Mouse (Mus musculus): ENCODE results near the gene Rmnd5b.
"Not testable (repeated sequence)": the region's sequence is repeated elsewhere in the genome, so short reads cannot be mapped to it uniquely, and the experiment has no call there.

Rmnd5b gene

GRCm38 (mm10) chr11:51621776-51622175 lies 13.9 kb downstream of the Rmnd5b start:
- DNase-seq (ENCODE audit: low spot score in 2 of 2) = no peak

- no peak for DNase-seq (ENCODE audit: low spot score in 2 of 2)
Observed at GRCm38 (mm10) chr11:51620084-51620483, 15.6 kb downstream of the Rmnd5b start.

- DNase-seq (ENCODE audit: low spot score in 2 of 2) = peak; percentile 82 to 93
Observed at GRCm38 (mm10) chr11:51619409-51620060, 16.2 kb downstream of the Rmnd5b start, which contains the start of gene Nhp2. Nhp2 (plus strand) TSS chr11:51619735.

GRCm38 (mm10) chr11:51618894-51619408 lies 16.7 kb downstream of the Rmnd5b start:
- DNase-seq (ENCODE audit: low spot score in 2 of 2) = no peak

GRCm38 (mm10) chr11:51617693-51618092 lies 18.0 kb downstream of the Rmnd5b start:
- peak in 1 of 2 experiments; percentile 79 for DNase-seq (ENCODE audit: low spot score in 2 of 2)

GRCm38 (mm10) chr11:51616113-51616512 lies 19.6 kb downstream of the Rmnd5b start:
- not testable (repeated sequence) for DNase-seq (ENCODE audit: low spot score in 2 of 2)

- peak; percentile 67 to 80 for DNase-seq (ENCODE audit: low spot score in 2 of 2)
Observed at GRCm38 (mm10) chr11:51615601-51616000, 20.1 kb downstream of the Rmnd5b start.

- DNase-seq (ENCODE audit: low spot score in 2 of 2) = no peak
Observed at GRCm38 (mm10) chr11:51615129-51615528, 20.6 kb downstream of the Rmnd5b start.

- DNase-seq (ENCODE audit: low spot score in 2 of 2) = no peak
Observed at GRCm38 (mm10) chr11:51614256-51614655, 21.4 kb downstream of the Rmnd5b start.

GRCm38 (mm10) chr11:51609940-51610339 lies 25.8 kb downstream of the Rmnd5b start:
- DNase-seq (ENCODE audit: low spot score in 2 of 2) = not testable (repeated sequence)

- DNase-seq (ENCODE audit: low spot score in 2 of 2) = no peak
Observed at GRCm38 (mm10) chr11:51609266-51609909, 26.3 kb downstream of the Rmnd5b start.

GRCm38 (mm10) chr11:51607096-51607738 lies 28.5 kb downstream of the Rmnd5b start:
- DNase-seq (ENCODE audit: low spot score in 2 of 2) = no peak

GRCm38 (mm10) chr11:51606447-51607095 lies 29.1 kb downstream of the Rmnd5b start, which contains the start of gene Hnrnpab:
Hnrnpab (minus strand) TSS chr11:51606847.
- peak; percentile 95 for DNase-seq (ENCODE audit: low spot score in 2 of 2)

GRCm38 (mm10) chr11:51605602-51606446 lies 29.9 kb downstream of the Rmnd5b start:
- peak; percentile 82 to 91 for DNase-seq (ENCODE audit: low spot score in 2 of 2)

GRCm38 (mm10) chr11:51602253-51602652 lies 33.4 kb downstream of the Rmnd5b start:
- no peak for DNase-seq (ENCODE audit: low spot score in 2 of 2)

GRCm38 (mm10) chr11:51597553-51597952 lies 38.1 kb downstream of the Rmnd5b start:
- no peak for DNase-seq (ENCODE audit: low spot score in 2 of 2)

GRCm38 (mm10) chr11:51595459-51596083 lies 40.1 kb downstream of the Rmnd5b start:
- no peak for DNase-seq (ENCODE audit: low spot score in 2 of 2)

GRCm38 (mm10) chr11:51594715-51595350 lies 40.9 kb downstream of the Rmnd5b start:
- no peak for DNase-seq (ENCODE audit: low spot score in 2 of 2)

- no peak for DNase-seq (ENCODE audit: low spot score in 2 of 2)
Observed at GRCm38 (mm10) chr11:51593849-51594248, 41.8 kb downstream of the Rmnd5b start.

GRCm38 (mm10) chr11:51593368-51593767 lies 42.3 kb downstream of the Rmnd5b start:
- DNase-seq (ENCODE audit: low spot score in 2 of 2) = no peak

Data from spleen, postnatal 10 days (tissue).